Mouse (Mus musculus): ENCODE data around the gene Elane.

DNA sequence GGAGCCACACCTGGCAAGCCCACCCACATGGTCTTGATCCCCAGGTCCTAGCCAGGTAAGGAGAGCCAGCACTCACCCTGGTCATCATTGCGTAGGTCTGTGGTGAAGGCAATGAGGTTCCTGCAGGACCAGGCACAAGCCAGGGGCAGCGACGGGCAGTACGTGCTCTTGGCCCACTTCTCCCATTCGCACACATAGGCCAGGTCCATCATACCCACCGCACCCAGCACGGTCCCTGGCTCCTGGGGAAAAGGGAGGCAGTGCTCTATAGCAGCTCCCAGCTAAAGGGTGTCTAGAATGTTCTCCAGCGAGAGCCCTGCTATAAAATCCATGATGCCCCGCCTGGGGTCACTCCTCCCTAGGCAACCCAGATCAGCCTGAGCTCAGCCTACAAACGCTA lies 21.4 kb downstream of the Elane start:
- TF ChIP-seq POLR2A (IDR thresholded peaks at IDR 0.05; ENCODE audit: borderline replicate concordance, control insufficient read depth, low read depth, low read length): no peak
- TF ChIP-seq CTCF (IDR thresholded peaks at IDR 0.05; ENCODE audit: control insufficient read depth, insufficient read depth, low read length): no peak
